Mouse (Mus musculus) granulocyte monocyte progenitor cell, adult 5-6 weeks (primary cell): Measurements from ENCODE around the gene Coq10a. TPM values are rescaled to one million over a fixed set of nuclear protein-coding genes. Genes with fewer than 3 reads are reported as not detected.
"Not testable (repeated sequence)": the region's sequence is repeated elsewhere in the genome, so short reads cannot be mapped to it uniquely, and the experiment has no call there.

Experiments
- ATAC-seq: replicated peaks from 2 replicates; pipeline ENCODE4 v1.8.0; 2016; ENCODE audit warnings: mild to moderate bottlenecking, moderate TSS enrichment, inconsistent platforms; ENCODE audit not compliant: poor library complexity, severe bottlenecking
- total RNA-seq, 2 experiments: library from RNA; stranded (forward) in 1 of 2; stranded (reverse) in 1 of 2; fragments of 200-712, 200-1000 nt in 1 of 2; fragments of >200 nt in 1 of 2; fragmentation: Nextera tagmentation in 1 of 2; gene quantifications; 2 replicates each; pipeline ENCODE4 v1.2.3; 2014 to 2017

Coq10a gene
- total RNA-seq, 2 experiments from 2014 or later: 7.9 to 28.4 TPM

GRCm38 (mm10) chr10:128359226-128359625 lies 9.6 kb downstream of the Coq10a start:
- ATAC-seq: no peak

DNA sequence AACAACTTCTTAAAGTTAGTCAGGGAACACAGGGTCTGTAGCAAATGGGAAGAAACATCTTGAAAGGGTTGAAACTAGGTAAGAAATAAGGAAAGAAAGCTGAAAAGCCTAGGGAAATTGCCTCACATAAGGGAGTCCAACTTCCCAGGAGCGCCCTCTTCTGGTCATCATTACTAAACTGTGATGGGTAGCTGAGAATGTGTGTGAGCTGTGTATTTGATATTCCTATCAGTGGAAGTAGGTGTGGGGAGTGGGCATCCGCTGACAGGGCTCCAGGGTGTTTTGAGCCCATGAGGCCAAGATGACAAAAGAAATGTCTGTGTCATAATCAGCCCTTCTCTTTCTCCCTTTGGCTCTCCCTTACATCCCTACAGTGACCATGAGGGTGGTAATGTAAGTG lies 10.0 kb downstream of the Coq10a start:
- ATAC-seq: peak; percentile 75

- ATAC-seq: no peak
Observed at GRCm38 (mm10) chr10:128347541-128347940, 21.3 kb downstream of the Coq10a start.

GRCm38 (mm10) chr10:128344568-128345275 lies 24.1 kb downstream of the Coq10a start:
- peak; percentile 97 for ATAC-seq

- ATAC-seq: no peak
Observed at GRCm38 (mm10) chr10:128343436-128343835, 25.4 kb downstream of the Coq10a start.

DNA sequence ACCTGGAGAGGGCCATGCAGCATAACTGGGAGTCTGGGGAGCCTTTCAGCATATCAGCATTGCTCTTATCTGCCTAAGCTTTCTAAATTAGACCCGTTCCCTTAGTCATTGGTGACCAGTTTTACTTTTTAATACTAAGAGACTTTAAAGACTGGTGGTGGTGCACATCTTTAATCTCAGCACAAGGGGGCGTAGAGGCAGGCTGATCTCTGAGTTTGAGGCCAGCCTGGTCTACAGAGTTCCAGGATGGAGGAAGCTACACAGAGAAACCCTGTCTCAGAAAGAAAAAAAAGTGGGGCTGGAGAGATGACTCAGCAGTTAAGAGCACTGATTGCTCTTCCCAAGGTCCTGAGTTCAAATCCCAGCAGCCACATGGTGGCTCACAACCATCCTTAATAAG lies 28.5 kb downstream of the Coq10a start:
- ATAC-seq: no peak

- no peak for ATAC-seq
Observed at GRCm38 (mm10) chr10:128338948-128339347, 29.8 kb downstream of the Coq10a start.

DNA sequence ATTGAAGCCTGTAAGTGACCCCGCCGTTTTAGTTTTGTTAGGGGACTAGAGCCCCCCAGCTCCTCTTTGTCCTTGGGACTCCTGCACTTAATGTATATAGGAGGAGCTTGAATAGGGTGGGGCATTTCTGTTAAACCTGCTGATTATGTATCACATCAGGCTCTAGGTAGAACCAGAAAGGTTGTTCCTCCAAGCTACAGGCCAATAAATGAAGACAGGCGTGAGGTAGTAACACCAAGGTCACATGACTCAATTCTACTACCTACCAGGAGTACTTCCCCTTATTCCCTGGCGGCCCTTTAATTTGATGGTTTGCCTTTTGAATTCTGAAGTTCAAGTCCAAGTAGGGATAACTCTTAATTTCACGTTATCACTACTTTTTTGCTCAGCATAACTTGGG lies 30.4 kb downstream of the Coq10a start:
- ATAC-seq: peak; percentile 36

DNA sequence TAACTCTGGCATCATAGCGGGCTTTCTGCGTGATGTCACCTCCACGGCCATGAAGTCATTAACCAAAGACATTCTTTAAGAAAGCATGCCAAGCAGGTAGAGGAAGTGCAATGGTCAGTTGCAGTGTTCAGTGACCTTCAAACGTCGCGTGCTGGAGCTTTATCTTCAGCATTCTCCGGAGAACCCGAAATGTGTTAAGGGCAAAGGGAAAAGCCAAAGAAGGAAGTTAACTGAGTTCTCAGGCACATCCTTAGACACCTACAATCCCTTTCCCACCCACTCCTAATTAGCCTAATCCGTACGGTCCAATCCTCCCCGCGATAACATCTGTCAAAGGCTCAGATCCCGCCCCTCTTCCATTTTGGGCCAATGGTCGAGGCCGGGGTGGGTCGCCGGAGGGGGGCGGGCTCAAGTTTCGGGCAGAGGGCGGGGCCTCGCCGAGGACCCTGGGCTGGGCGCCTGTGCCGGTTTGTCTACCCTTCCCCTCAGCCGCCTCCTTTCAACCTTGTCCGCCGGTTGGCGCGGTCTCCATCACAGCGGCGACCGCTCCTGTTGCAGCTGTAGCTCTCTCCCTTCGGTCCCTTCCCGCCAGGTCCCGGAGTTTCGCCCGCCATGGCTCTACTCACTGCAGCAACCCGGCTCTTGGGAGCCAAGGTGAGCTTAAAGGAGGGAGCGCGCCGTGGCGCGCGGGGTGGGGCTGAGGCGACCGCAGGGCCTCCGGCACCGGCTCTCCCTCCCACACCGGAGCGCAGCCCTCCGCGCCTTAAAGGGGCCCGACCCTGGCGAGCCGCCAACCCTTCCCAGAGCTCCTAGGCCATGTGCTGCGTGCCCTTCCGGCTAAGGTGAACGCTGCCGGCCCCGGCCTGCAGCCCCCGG lies 31.3 kb downstream of the Coq10a start, which contains the start of gene Cs:
TSS of gene Cs (plus strand) at position 429 of the 876 bp plus-strand sequence.
- peak; percentile 92 for ATAC-seq

DNA sequence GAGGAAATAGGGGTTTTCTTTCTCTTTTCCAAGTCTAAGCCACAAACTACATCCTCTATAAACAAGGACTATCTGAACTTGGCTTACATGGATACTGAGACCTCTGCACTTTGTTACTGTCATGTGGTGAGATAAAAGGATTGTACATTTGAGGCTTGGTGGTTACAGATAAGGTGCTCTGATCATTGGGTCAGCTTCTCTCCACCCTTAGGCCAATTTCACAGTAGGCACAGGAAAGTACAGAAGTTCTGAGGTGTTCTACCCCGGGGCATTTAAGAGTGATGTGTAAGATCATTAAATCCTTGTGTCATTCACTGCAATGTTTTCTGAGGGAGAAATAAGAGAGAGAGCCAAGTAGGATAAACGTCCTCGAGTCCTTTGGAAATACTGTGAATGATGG lies 32.2 kb downstream of the Coq10a start:
- no peak for ATAC-seq

DNA sequence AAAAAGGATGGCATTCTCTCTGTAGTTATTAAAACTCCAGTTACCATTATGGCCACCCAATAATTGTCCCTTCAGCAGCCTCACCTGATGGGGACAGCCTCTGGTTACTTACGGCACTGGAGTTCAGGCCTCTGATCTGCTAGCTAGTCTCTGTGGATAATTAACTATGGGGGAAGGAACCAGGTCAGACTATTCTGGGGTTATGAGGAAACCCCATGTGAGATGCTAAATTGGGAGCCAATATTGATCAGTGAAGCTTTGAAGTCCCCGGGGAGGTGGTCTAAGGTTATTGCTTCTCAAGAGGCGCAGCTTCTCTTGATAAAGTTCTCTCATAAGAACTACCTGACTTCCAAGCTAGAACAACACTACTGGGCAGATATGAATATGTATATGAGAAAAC lies 32.6 kb downstream of the Coq10a start:
- ATAC-seq: no peak

DNA sequence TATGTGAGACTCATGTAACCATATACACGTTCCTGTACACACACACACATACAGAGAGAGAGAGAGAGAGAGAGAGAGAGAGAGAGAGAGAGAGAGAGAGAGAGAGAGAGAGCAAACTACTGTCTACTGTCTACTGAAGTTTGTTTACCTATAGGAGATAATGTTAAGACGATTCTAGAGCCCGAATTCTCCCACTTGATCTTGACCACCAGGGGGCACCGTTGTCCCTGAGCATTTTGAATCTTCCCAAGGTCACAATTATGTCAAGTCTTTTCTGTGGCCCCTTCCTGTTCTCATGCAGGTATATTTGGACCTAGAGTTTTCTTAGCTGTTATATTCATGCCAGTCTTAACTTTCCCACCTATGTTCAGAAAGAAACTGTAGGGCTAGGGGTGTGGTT lies 33.2 kb downstream of the Coq10a start:
- peak; percentile 27; the same call in 1 of the 2 replicates for ATAC-seq

DNA sequence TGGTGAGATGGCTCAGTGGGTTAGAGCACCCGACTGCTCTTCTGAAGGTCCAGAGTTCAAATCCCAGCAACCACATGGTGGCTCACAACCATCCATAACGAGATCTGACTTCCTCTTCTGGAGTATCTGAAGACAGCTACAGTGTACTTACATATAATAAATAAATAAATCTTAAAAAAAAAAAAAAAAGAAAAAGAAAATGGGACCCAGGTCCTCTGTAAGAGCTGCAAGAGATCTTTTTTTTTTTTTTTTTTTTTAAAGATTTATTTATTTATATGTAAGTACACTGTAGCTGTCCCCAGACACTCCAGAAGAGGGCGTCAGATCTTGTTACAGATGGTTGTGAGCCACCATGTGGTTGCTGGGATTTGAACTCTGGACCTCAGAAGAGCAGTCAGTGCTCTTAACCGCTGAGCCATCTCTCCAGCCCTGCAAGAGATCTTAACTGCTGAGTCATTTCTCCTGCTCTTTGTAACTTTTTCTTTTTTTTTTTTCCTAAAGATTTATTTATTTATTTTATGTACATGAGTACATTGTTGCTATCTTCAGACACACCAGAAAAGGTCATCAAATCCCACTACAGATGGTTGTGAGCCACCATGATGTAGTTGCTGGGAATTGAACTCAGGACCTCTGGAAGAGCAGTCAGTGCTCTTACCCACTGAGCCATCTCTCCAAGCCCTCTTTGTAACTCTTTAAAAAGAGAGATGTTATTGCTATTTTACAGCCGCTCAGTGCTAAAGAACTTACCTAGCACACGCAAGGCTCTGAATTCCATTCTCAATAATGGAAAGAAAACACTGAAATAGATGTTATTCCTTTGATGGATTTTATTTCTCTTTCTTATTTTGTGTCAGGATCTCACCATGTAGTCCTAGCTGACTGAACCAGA lies 36.2 kb downstream of the Coq10a start:
- not testable (repeated sequence) for ATAC-seq

GRCm38 (mm10) chr10:128327610-128328009 lies 41.2 kb downstream of the Coq10a start:
- no peak for ATAC-seq

DNA sequence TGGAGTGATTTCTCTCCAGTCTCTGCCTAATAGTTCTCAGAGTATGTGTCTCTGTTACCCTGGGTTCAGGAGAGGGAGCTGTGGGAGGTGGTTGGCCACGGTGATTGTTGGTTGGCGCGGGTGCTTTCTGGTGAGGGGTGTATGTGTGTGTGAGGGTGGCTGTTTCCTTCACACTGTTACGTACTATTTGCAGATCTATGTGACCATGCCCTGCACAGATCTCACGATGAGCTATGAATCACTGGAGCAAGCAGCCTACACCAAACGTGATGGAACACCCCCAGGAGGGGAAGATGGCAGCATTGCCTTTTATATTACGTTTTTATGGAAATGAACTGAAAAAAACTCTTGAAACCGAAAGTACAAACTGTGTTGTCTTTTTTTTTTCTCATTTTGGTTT lies 42.0 kb downstream of the Coq10a start:
- ATAC-seq: no peak

GRCm38 (mm10) chr10:128323516-128323915 lies 45.3 kb downstream of the Coq10a start:
- no peak for ATAC-seq

DNA sequence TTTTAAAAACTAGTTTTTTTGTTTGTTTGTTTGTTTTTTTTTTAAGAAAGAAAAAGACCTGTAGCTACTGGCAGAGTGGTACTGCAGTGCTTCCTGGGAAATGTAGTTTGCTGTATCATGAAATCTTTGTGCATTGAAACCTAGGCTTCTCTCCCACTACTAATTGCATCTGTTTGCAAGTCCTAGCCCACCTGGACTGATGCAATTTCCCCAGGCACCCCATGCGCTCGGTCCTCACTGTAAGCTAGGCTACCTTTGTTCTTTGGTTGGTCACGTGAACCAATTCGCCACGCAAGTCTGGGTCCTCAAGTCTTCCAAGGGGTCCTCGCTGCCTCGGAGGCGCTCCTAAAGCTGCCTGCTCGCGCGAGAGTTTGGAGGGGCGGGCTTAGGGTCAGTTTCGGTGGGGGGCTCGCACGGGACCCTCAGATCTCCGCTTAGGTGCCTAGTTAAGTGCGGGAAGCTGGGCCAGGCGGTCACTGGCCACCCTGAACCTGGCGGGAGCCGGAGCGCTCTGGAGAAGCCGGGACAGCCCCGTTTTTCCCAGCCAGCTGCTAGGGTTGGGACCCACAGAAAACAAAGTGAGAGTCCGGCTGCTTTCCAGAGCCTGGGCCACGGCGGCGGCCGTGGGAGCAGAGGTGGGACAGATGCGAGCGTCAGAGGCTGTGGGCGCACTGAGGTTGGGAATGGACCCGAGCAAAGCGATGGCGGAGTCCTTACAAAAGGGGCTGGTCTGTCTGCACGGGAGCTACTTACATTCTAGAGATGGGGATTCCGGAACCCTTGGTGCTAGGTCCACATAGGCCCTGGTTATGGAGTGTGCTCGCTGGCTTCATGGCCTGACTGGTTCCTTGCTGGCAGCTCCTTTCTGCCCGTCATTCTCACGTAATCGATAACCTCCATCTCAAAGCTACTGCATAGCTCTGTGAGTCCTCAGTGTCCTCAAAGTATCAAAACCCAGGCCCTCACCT lies 46.4 kb downstream of the Coq10a start, which contains the start of gene Cnpy2:
TSS of gene Cnpy2 (plus strand) at position 319 of the 968 bp plus-strand sequence.
- peak; percentile 97 for ATAC-seq

- ATAC-seq: no peak
Observed at GRCm38 (mm10) chr10:128321641-128322040, 47.2 kb downstream of the Coq10a start.

DNA sequence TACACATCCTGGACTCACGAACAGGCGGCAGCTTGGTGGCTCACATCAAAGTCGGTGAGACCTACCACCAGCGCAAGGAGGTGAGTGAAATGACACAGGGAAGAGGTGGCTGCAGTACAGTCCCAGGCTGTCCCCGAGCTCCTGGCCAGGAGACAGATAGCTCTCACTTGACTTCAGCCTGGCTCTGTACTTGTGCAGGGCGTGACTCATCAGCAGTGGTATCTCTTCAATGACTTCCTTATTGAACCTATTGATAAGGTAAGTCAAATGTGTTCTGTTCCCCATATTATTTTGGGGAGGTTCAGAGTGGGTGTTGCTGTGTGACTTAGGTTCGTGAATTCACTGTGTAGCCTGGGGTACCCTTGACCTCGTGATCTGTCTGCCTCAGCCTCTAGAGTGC lies 53.2 kb downstream of the Coq10a start:
- ATAC-seq: no peak
